Mouse (Mus musculus): Measurements from ENCODE around the gene Timp4. TPM values are rescaled to one million over a fixed set of nuclear protein-coding genes. Genes with fewer than 3 reads are reported as not detected.

The Timp4 gene
- total RNA-seq (2021), result 10 to 100 TPM; 16.8 to 22.6 TPM
- long read RNA-seq, experiment 1, full-length matches to known transcripts, result 44 of 56 reads
- long read RNA-seq, experiment 1, partial matches to known transcripts, result 4 of 56 reads
- long read RNA-seq, experiment 1, other reads (novel, unspliced or antisense), result 8 of 56 reads
- long read RNA-seq, experiment 2, full-length matches to known transcripts, result 53 of 67 reads
- long read RNA-seq, experiment 2, partial matches to known transcripts, result 1 of 67 reads
- long read RNA-seq, experiment 2, other reads (novel, unspliced or antisense), result 13 of 67 reads

GRCm38 (mm10) chr6:115252099-115252873 is at the start of gene Timp4:
Gene Timp4 (minus strand): TSS chr6:115252205.
- DNase-seq, result no peak
- intact Hi-C loops (cut with DNase I), result no loop called here

GRCm38 (mm10) chr6:115293877-115294276 is 41.9 kb upstream of the Timp4 start:
- DNase-seq, result no peak
- intact Hi-C loops (cut with DNase I), result no loop called here

GRCm38 (mm10) chr6:115292621-115293020 is 40.6 kb upstream of the Timp4 start:
- no peak for DNase-seq
- intact Hi-C loops (cut with DNase I), result no loop called here

GRCm38 (mm10) chr6:115291823-115292222 is 39.8 kb upstream of the Timp4 start:
- no peak for DNase-seq
- intact Hi-C loops (cut with DNase I), result no loop called here

GRCm38 (mm10) chr6:115291068-115291467 is 39.1 kb upstream of the Timp4 start:
- intact Hi-C loops (cut with DNase I), result no loop called here
- no peak for DNase-seq

- no peak for DNase-seq
These were observed 38.6 kb upstream of the Timp4 start for GRCm38 (mm10) chr6:115290561-115290960.

GRCm38 (mm10) chr6:115288223-115288622 is 36.2 kb upstream of the Timp4 start:
- DNase-seq, result no peak
- intact Hi-C loops (cut with DNase I), result no loop called here

More at GRCm38 (mm10) chr6:115290561-115290960, 38.6 kb upstream of the Timp4 start:
- intact Hi-C loops (cut with DNase I), result no loop called here

GRCm38 (mm10) chr6:115286441-115286840 is 34.4 kb upstream of the Timp4 start:
- DNase-seq, result no peak
- intact Hi-C loops (cut with DNase I), result no loop called here

GRCm38 (mm10) chr6:115284153-115284552 is 32.1 kb upstream of the Timp4 start:
- intact Hi-C loops (cut with DNase I), result no loop called here
- DNase-seq, result no peak

- no peak for DNase-seq
- intact Hi-C loops (cut with DNase I), result loop anchor here (10.0 kb wide), 1 partner anchor 225 kb away; no protein-coding TSS in a partner anchor
These were observed 27.6 kb upstream of the Timp4 start for GRCm38 (mm10) chr6:115279639-115280038.

GRCm38 (mm10) chr6:115278086-115278485 is 26.1 kb upstream of the Timp4 start:
- DNase-seq, result no peak
- intact Hi-C loops (cut with DNase I), result loop anchor here (10.0 kb wide), 1 partner anchor 223 kb away; no protein-coding TSS in a partner anchor

- no peak for DNase-seq
- intact Hi-C loops (cut with DNase I), result loop anchor here (10.0 kb wide), 1 partner anchor 220 kb away; no protein-coding TSS in a partner anchor
These were observed 23.3 kb upstream of the Timp4 start for GRCm38 (mm10) chr6:115275116-115275815.

GRCm38 (mm10) chr6:115274705-115275104 is 22.7 kb upstream of the Timp4 start:
- no peak for DNase-seq
- intact Hi-C loops (cut with DNase I), result loop anchor here (10.0 kb wide), 1 partner anchor 220 kb away; no protein-coding TSS in a partner anchor

GRCm38 (mm10) chr6:115273346-115273745 is 21.3 kb upstream of the Timp4 start:
- intact Hi-C loops (cut with DNase I), result loop anchor here (10.0 kb wide), 1 partner anchor 219 kb away; no protein-coding TSS in a partner anchor
- DNase-seq, result no peak

- intact Hi-C loops (cut with DNase I), result loop anchor here (10.0 kb wide), 1 partner anchor 217 kb away; no protein-coding TSS in a partner anchor
- DNase-seq, result peak in 1 of 2 experiments; percentile 41
These were observed 19.9 kb upstream of the Timp4 start for GRCm38 (mm10) chr6:115271866-115272271.

- no peak for DNase-seq
- intact Hi-C loops (cut with DNase I), result loop anchor here (10.0 kb wide), 1 partner anchor 217 kb away; no protein-coding TSS in a partner anchor
These were observed 19.3 kb upstream of the Timp4 start for GRCm38 (mm10) chr6:115271326-115271725.

- intact Hi-C loops (cut with DNase I), result loop anchor here (10.0 kb wide), 1 partner anchor 215 kb away; no protein-coding TSS in a partner anchor
These were observed 18.1 kb upstream of the Timp4 start for GRCm38 (mm10) chr6:115270085-115270484.

GRCm38 (mm10) chr6:115269561-115269960 is 17.6 kb upstream of the Timp4 start:
- intact Hi-C loops (cut with DNase I), result loop anchor here (5.0 kb wide), 2 partner anchors 92 to 547 kb away; no protein-coding TSS in a partner anchor
- no peak for DNase-seq

More at GRCm38 (mm10) chr6:115270085-115270484, 18.1 kb upstream of the Timp4 start:
- no peak for DNase-seq

GRCm38 (mm10) chr6:115268551-115269385 is 16.8 kb upstream of the Timp4 start:
- intact Hi-C loops (cut with DNase I), result loop anchor here (1.0 to 5.0 kb wide), 4 partner anchors 41 to 546 kb away; partner anchors contain the start of gene Gm17482
- no peak for DNase-seq

Data from gastrocnemius, postnatal 36 days (tissue).